Mouse (Mus musculus) neural tube, embryonic 15.5 days (tissue): ENCODE measurements around the gene Gsn. TPM values are rescaled to one million over a fixed set of nuclear protein-coding genes. Genes with fewer than 3 reads are reported as not detected.

Source experiments
- ATAC-seq: fragments of 200-750 bp; cut with Nextera tagmentation; 2 replicates; pipeline ENCODE4 v1.8.0; 2017; ENCODE audit warnings: mild to moderate bottlenecking, moderate TSS enrichment, moderate library complexity; ENCODE audit not compliant: low FRiP score
- H3K27ac ChIP-seq: fragments of 300-500 bp; sonication (generic); replicated peaks from 2 replicates; pipeline ENCODE4 v1.5.1; 2015; ENCODE audit warnings: mild to moderate bottlenecking, inconsistent platforms
- H3K27me3 ChIP-seq: fragments of 300-500 bp; sonication (generic); replicated peaks from 2 replicates; pipeline ENCODE4 v1.6.1; 2015; ENCODE audit warnings: inconsistent platforms
- H3K36me3 ChIP-seq: fragments of 300-500 bp; sonication (generic); 2 replicates; pipeline ENCODE4 v1.6.1; 2015; ENCODE audit warnings: inconsistent platforms
- H3K4me1 ChIP-seq: fragments of 300-500 bp; sonication (generic); 2 replicates; pipeline ENCODE4 v1.6.1; 2015; ENCODE audit warnings: inconsistent platforms
- H3K4me2 ChIP-seq: fragments of 300-500 bp; sonication (generic); 2 replicates; pipeline ENCODE4 v1.6.1; 2015; ENCODE audit warnings: inconsistent platforms, mild to moderate bottlenecking, moderate library complexity
- H3K4me3 ChIP-seq: fragments of 300-500 bp; sonication (generic); replicated peaks from 2 replicates; pipeline ENCODE4 v1.5.1; 2015; ENCODE audit warnings: mild to moderate bottlenecking, inconsistent platforms
- H3K9ac ChIP-seq: fragments of 300-500 bp; sonication (generic); replicated peaks from 2 replicates; pipeline ENCODE4 v1.6.1; 2015; ENCODE audit warnings: mild to moderate bottlenecking, inconsistent platforms
- H3K9me3 ChIP-seq: fragments of 300-500 bp; sonication (generic); replicated peaks from 2 replicates; pipeline ENCODE4 v1.6.1; 2016; ENCODE audit warnings: inconsistent platforms
- WGBS: fragments of 180-500 bp; shearing (Covaris S2); methylation state at CpG from one replicate; pipeline ENCODE4 v1.1.7; 2015; ENCODE audit warnings: mixed read lengths; 5-methylcytosine and 5-hydroxymethylcytosine counted together
- polyA plus RNA-seq: library from polyadenylated mRNA; unstranded; fragments of >200 nt; fragmentation: Nextera tagmentation; extraction: Ambion mirVana; gene quantifications from 2 replicates; pipeline ENCODE4 v1.2.1, GENCODE M21; 2015

Gene Gsn
- polyA plus RNA-seq, 1 experiment from 2014 or later = 38.4 TPM

DNA sequence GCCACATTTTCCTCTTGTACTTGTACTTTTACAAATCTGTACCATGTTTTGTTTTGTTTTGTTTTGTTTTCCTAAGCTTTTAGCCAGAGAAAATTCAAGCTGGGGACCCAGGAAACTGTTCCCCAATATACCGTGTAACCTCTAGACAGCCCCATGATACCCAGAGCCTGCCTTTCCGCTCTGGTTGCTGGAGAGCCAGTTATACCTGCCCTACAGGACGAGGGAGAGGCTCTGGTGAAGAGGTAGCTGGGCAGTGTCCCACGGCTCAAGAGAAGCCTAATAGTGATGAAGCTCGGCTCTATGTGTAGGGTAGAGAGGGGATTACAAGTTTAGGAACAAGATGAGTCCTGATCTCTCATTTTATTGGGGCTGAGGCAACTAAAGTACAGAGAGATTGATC is 29.0 kb downstream of the Gsn start:
- no peak overlapping the region for H3K4me2 ChIP-seq
- no peaks in the 10 kb centered on the region for H3K9me3 ChIP-seq
- peaks cover 7% of the 10 kb centered on the region for H3K4me1 ChIP-seq
- peaks cover 35% of the 10 kb centered on the region for H3K27me3 ChIP-seq
- H3K27ac ChIP-seq = no peak overlapping the region
- no peak overlapping the region for H3K4me3 ChIP-seq
- 83% methylated on average over 5 of the region's 5 CpGs for WGBS
- no peak for ATAC-seq
- no peaks in the 10 kb centered on the region for H3K36me3 ChIP-seq
- H3K9ac ChIP-seq = no peak overlapping the region

DNA sequence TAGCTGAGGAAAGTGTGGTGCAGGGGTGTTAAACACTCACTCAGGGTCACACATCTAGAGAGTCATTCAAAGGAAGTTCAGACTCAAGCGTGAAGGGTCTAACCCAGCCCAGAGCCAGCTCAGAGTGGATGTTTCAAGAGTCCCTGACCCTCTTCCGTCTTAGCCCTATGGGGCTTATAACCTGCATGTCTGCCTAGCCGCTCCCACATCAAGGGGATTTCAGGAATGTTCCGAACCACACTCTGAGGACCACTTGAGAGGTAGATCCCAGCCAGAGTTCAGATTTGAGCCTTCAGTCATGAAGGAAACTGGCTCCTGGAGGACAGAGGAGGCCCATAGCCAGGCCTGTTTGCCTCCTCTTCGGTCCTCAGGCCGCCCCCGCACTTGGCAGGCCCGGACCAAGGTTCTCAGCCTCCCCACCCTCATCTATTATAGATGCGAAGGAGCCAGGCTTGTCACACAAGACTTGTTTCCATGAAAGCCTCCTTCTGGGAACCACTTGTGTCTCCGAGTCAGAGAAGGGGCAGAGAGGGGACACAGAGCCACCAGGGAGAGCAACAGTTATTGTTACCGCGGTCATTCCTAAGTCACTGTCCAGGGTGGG is 30.9 kb downstream of the Gsn start:
- Histone ChIP-seq H3K27ac (no peak overlapping the region), H3K9ac (no peak overlapping the region), H3K4me3 (no peak overlapping the region), H3K36me3 (no peaks in the 10 kb centered on the region), H3K4me2 (no peak overlapping the region), H3K4me1 (peaks cover 6% of the 10 kb centered on the region), H3K27me3 (peaks cover 19% of the 10 kb centered on the region), H3K9me3 (no peaks in the 10 kb centered on the region)
- ATAC-seq = no peak
- WGBS = 92% methylated on average over 11 of the region's 12 CpGs

- Histone ChIP-seq H3K4me3 (no peak overlapping the region), H3K4me1 (no peaks in the 10 kb centered on the region), H3K27ac (no peak overlapping the region), H3K4me2 (no peak overlapping the region), H3K36me3 (no peaks in the 10 kb centered on the region), H3K27me3 (peaks cover 1% of the 10 kb centered on the region), H3K9ac (no peak overlapping the region), H3K9me3 (no peaks in the 10 kb centered on the region)
- WGBS = 45% methylated on average over 13 of the region's 13 CpGs
- peak; percentile 56; the same call in 1 of the 2 replicates for ATAC-seq
Measured at GRCm38 (mm10) chr2:35288758-35289635, 32.8 kb downstream of the Gsn start.

DNA sequence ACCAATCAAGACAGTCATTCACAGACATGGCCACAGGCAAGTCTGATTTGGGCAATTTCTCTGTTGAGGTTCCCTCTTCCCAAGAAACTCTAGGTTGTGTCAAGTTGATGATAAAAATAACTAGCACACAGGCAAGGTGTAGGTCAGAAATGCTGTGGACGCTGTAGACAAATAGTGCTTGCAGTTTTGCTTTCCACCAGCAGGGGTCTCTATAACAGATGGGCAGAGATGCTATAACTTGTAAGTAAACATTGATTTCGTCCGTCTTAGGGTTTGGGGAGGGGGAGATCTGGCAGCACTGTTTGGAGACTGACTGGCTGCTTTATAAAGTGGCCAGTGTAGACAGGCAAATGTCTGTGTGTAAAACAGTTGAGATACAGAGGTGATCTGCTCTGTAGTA is 35.7 kb downstream of the Gsn start:
- Histone ChIP-seq H3K9ac (no peak overlapping the region), H3K27ac (no peak overlapping the region), H3K9me3 (no peaks in the 10 kb centered on the region), H3K36me3 (no peaks in the 10 kb centered on the region), H3K4me3 (no peak overlapping the region), H3K4me1 (no peaks in the 10 kb centered on the region), H3K4me2 (no peak overlapping the region), H3K27me3 (no peaks in the 10 kb centered on the region)
- WGBS = 20% methylated on average over 3 of the region's 3 CpGs
- ATAC-seq = no peak

DNA sequence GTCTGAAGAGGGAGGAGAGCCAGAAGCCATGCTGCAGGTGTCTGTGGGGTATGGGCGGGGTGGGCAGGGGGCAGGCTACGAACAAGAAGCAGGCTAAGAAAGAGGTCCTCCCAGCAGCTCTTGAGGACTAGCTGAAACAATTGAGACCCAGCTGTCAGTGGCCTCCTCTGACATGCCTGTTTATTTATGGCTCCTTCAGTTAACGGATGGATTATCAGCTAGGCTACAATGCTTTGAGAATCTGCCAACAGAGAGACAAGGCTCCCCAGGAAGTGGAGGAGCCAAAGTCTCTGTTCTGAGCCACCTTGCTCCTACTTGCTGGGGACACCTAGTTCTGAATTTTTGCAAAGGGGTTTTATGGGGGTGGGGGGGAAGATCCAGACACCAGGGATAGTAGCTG is 36.5 kb downstream of the Gsn start:
- H3K9me3 ChIP-seq = no peaks in the 10 kb centered on the region
- no peak overlapping the region for H3K9ac ChIP-seq
- ATAC-seq = no peak
- no peak overlapping the region for H3K4me3 ChIP-seq
- H3K27ac ChIP-seq = no peak overlapping the region
- H3K4me2 ChIP-seq = no peak overlapping the region
- no peaks in the 10 kb centered on the region for H3K27me3 ChIP-seq
- WGBS = 64% methylated on average over 3 of the region's 3 CpGs
- no peaks in the 10 kb centered on the region for H3K4me1 ChIP-seq
- H3K36me3 ChIP-seq = no peaks in the 10 kb centered on the region

GRCm38 (mm10) chr2:35293291-35293690 is 37.1 kb downstream of the Gsn start:
- H3K27me3 ChIP-seq = no peaks in the 10 kb centered on the region
- no peak for ATAC-seq
- H3K9ac ChIP-seq = no peak overlapping the region
- peaks cover 3% of the 10 kb centered on the region; the same call in 1 of the 2 replicates for H3K4me1 ChIP-seq
- H3K27ac ChIP-seq = no peak overlapping the region
- H3K9me3 ChIP-seq = no peaks in the 10 kb centered on the region
- H3K36me3 ChIP-seq = no peaks in the 10 kb centered on the region
- no peak overlapping the region for H3K4me2 ChIP-seq
- H3K4me3 ChIP-seq = no peak overlapping the region
- WGBS = 93% methylated on average over 8 of the region's 8 CpGs

DNA sequence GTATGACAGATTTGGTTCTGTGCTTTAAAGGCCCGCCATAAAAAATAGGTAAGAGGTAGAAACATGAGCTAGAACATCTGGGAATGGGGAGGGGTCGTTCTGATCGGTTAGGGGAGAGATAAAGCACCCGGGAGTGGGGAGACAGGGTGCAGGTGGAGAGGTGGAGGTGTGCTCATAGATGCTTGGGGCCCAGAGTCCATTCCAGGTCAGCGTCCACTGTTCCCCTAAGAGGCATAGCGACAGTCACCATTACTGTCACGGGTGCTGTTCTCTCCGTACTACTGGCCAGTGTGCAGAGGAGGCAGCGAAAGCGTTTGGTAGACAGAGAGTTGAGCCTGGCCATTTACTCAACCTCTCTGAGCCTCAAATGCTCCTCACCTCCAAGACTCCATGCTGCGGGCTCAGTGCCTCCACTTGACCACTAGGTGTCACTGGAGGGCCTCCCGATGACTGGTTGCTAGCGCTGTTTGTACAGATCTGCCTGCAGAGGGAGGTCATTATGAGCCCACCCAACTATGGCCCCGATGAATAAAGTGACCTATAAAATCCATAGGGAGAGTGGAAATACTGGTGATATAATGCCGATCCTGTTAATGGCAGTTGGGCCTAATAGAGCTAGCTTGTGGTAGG is 41.6 kb downstream of the Gsn start:
- 28% methylated on average over 15 of the region's 15 CpGs for WGBS
- H3K4me2 ChIP-seq = no peak overlapping the region
- no peaks in the 10 kb centered on the region for H3K9me3 ChIP-seq
- H3K27ac ChIP-seq = no peak overlapping the region
- no peaks in the 10 kb centered on the region for H3K27me3 ChIP-seq
- H3K9ac ChIP-seq = no peak overlapping the region
- peak; percentile 80 for ATAC-seq
- H3K4me1 ChIP-seq = peaks cover 3% of the 10 kb centered on the region; the same call in 1 of the 2 replicates
- H3K36me3 ChIP-seq = no peaks in the 10 kb centered on the region
- no peak overlapping the region for H3K4me3 ChIP-seq

- WGBS = 94% methylated on average over 2 of the region's 2 CpGs
- no peak for ATAC-seq
- H3K27ac ChIP-seq = no peak overlapping the region
- no peaks in the 10 kb centered on the region for H3K9me3 ChIP-seq
- no peaks in the 10 kb centered on the region for H3K27me3 ChIP-seq
- no peak overlapping the region for H3K9ac ChIP-seq
- no peaks in the 10 kb centered on the region for H3K36me3 ChIP-seq
- no peak overlapping the region for H3K4me2 ChIP-seq
- peaks cover 3% of the 10 kb centered on the region; the same call in 1 of the 2 replicates for H3K4me1 ChIP-seq
- H3K4me3 ChIP-seq = no peak overlapping the region
Measured at GRCm38 (mm10) chr2:35299437-35299836, 43.3 kb downstream of the Gsn start.

- H3K4me1 ChIP-seq = peaks cover 3% of the 10 kb centered on the region; the same call in 1 of the 2 replicates
- no peaks in the 10 kb centered on the region for H3K27me3 ChIP-seq
- no peak overlapping the region for H3K9ac ChIP-seq
- H3K36me3 ChIP-seq = no peaks in the 10 kb centered on the region
- no peaks in the 10 kb centered on the region for H3K9me3 ChIP-seq
- no peak overlapping the region for H3K27ac ChIP-seq
- H3K4me2 ChIP-seq = no peak overlapping the region
- WGBS = 83% methylated on average over 13 of the region's 13 CpGs
- no peak for ATAC-seq
- H3K4me3 ChIP-seq = no peak overlapping the region
Measured at GRCm38 (mm10) chr2:35302049-35302885, 46.1 kb downstream of the Gsn start.

- Histone ChIP-seq H3K36me3 (no peaks in the 10 kb centered on the region), H3K4me2 (no peak overlapping the region), H3K27me3 (no peaks in the 10 kb centered on the region), H3K9ac (no peak overlapping the region), H3K4me3 (no peak overlapping the region), H3K4me1 (no peaks in the 10 kb centered on the region), H3K9me3 (no peaks in the 10 kb centered on the region), H3K27ac (no peak overlapping the region)
- WGBS = 85% methylated on average over 1 of the region's 1 CpGs
- ATAC-seq = no peak
Measured at GRCm38 (mm10) chr2:35308166-35308565, 52.0 kb downstream of the Gsn start.

GRCm38 (mm10) chr2:35309906-35310493 is 53.8 kb downstream of the Gsn start:
- no peak overlapping the region for H3K4me2 ChIP-seq
- no peaks in the 10 kb centered on the region for H3K36me3 ChIP-seq
- H3K4me3 ChIP-seq = no peak overlapping the region
- no peak overlapping the region for H3K27ac ChIP-seq
- WGBS = 96% methylated on average over 4 of the region's 4 CpGs
- H3K27me3 ChIP-seq = no peaks in the 10 kb centered on the region
- ATAC-seq = no peak
- no peaks in the 10 kb centered on the region for H3K4me1 ChIP-seq
- H3K9ac ChIP-seq = no peak overlapping the region
- H3K9me3 ChIP-seq = no peaks in the 10 kb centered on the region
